Mouse (Mus musculus): ENCODE results near the gene Dtymk.

GRCm38 (mm10) chr1:93810011-93810410 lies 8.3 kb upstream of the Dtymk start:
- no peak for TF ChIP-seq POLR2A (IDR thresholded peaks at IDR 0.05; ENCODE audit: low read depth, low read length)
- no peak for TF ChIP-seq CTCF (IDR thresholded peaks at IDR 0.05; ENCODE audit: extremely low read depth, insufficient read depth, insufficient read length, insufficient replicate concordance)
